Comparison of ENCODE assay signal across 22 mouse cellular contexts in the genomic region with DNA sequence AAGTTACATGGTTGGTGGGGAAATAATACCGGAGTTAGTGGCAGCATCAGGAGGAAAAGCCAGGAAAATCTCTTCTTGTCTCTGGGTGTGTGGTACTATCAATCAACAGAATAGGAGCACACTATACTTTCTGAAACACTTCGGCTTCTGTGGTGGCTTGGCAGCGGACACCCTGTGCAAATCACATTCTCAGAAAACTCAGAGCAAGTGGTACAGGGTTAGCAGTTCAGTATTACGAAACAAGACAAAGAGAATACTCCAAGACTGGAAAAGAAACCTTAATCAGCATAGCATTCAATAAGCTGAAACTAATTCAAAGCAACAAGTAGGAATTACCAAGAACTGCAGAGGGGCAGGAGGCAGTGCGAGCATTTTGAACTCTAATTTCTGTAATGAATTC. TPM values are rescaled to one million over a fixed set of nuclear protein-coding genes. Genes with fewer than 3 reads are reported as not detected.
A peak's percentile ranks its signal among the peaks of the same experiment; 100 is the strongest.
DNase-seq lines count a peak whose midpoint lies in the region; ATAC-seq and TF ChIP-seq lines count a peak whose summit lies in the region.
"Had no signal": no experiment of that assay in that cellular context is flagged by ENCODE, and none has a peak within 500 bp of the region (broad histone marks: within the 10 kb centered on the region; RNA-seq: fewer than 3 reads in every experiment).

No protein-coding gene starts in this region.

- no peak for TF ChIP-seq EP300 in lung, postnatal 0 days (IDR thresholded peaks at IDR 0.05)

- DNase-seq in lung, postnatal 0 days (ENCODE audit: low spot score): peak; percentile 41
- DNase-seq in lung, postnatal 10 days: no peak
- no peak for DNase-seq in cerebellum, adult 2 months
- DNase-seq: adrenal gland, postnatal 10 days; cerebellum, adult 18-20 months; cerebellum, postnatal 10 days; embryo, embryonic 11 days; gastrocnemius, postnatal 36 days; heart, adult 18-20 months; heart, postnatal 14 days had no signal

- peak; percentile 51; the same call in 1 of the 2 replicates for ATAC-seq in hindbrain, embryonic 16.5 days
- no peak for ATAC-seq in hindbrain, embryonic 12.5 days (ENCODE audit: low FRiP score)
- ATAC-seq in lung, postnatal 0 days: no peak
- 0 out of 2 replicates have a peak, but pooled peaks have one; percentile 29 for ATAC-seq in midbrain, embryonic 15.5 days (replicated peaks)
- ATAC-seq in midbrain, embryonic 13.5 days: no peak
- 0 out of 2 replicates have a peak, but pooled peaks have one; percentile 14 for ATAC-seq in granulocyte monocyte progenitor cell, adult 5-6 weeks (replicated peaks; ENCODE audit: poor library complexity, severe bottlenecking)
- ATAC-seq: forebrain, embryonic 14.5 days had no signal

- no peak for TF ChIP-seq POLR2A in cerebellum, adult 2 months (IDR thresholded peaks at IDR 0.05; ENCODE audit: borderline replicate concordance, insufficient read depth, low read length)

- H3K4me1 ChIP-seq in hindbrain, embryonic 16.5 days (ENCODE audit: control insufficient read depth, insufficient read depth, low read depth, low read length): no peaks in the 10 kb centered on the region
- H3K4me1 ChIP-seq in hindbrain, embryonic 12.5 days: no peaks in the 10 kb centered on the region
- no peaks in the 10 kb centered on the region for H3K4me1 ChIP-seq in lung, postnatal 0 days (ENCODE audit: insufficient read depth, low read depth, low read length)
- no peaks in the 10 kb centered on the region for H3K4me1 ChIP-seq in midbrain, embryonic 15.5 days
- 0 out of 2 replicates have a peak, but pooled peaks cover 4% of the 10 kb centered on the region for H3K4me1 ChIP-seq in midbrain, embryonic 13.5 days (replicated peaks)
- H3K4me1 ChIP-seq in cerebellum, adult 2 months (ENCODE audit: control insufficient read depth, insufficient read depth, low read length): no peaks in the 10 kb centered on the region
- H3K4me1 ChIP-seq: embryonic facial prominence, embryonic 15.5 days; forebrain, embryonic 10.5 days had no signal

- H3K36me3 ChIP-seq in hindbrain, embryonic 16.5 days (ENCODE audit: control insufficient read depth, insufficient read depth, low read length): no peaks in the 10 kb centered on the region
- no peaks in the 10 kb centered on the region for H3K36me3 ChIP-seq in hindbrain, embryonic 12.5 days
- no peaks in the 10 kb centered on the region for H3K36me3 ChIP-seq in lung, postnatal 0 days (ENCODE audit: insufficient read depth, low read length)
- no peaks in the 10 kb centered on the region for H3K36me3 ChIP-seq in midbrain, embryonic 15.5 days (replicated peaks)
- H3K36me3 ChIP-seq in midbrain, embryonic 13.5 days: no peaks in the 10 kb centered on the region
- H3K36me3 ChIP-seq: embryonic facial prominence, embryonic 15.5 days; heart, embryonic 10.5 days; heart, embryonic 15.5 days had no signal

- H3K4me2 ChIP-seq in hindbrain, embryonic 16.5 days (ENCODE audit: low read length): no peak overlapping the region
- no peak overlapping the region for H3K4me2 ChIP-seq in hindbrain, embryonic 12.5 days (replicated peaks)
- no peak overlapping the region for H3K4me2 ChIP-seq in lung, postnatal 0 days (replicated peaks; ENCODE audit: low read depth, low read length)
- H3K4me2 ChIP-seq in midbrain, embryonic 15.5 days: no peak overlapping the region
- H3K4me2 ChIP-seq in midbrain, embryonic 13.5 days (replicated peaks): no peak overlapping the region
- H3K4me2 ChIP-seq: embryonic facial prominence, embryonic 15.5 days; heart, embryonic 15.5 days; hindbrain, embryonic 14.5 days had no signal

- no peak overlapping the region for H3K27ac ChIP-seq in hindbrain, embryonic 16.5 days (ENCODE audit: low read depth, low read length)
- no peak overlapping the region for H3K27ac ChIP-seq in hindbrain, embryonic 12.5 days
- H3K27ac ChIP-seq in lung, postnatal 0 days (ENCODE audit: low read length): no peak overlapping the region
- H3K27ac ChIP-seq in midbrain, embryonic 15.5 days: no peak overlapping the region
- H3K27ac ChIP-seq in midbrain, embryonic 13.5 days: no peak overlapping the region
- no peak overlapping the region for H3K27ac ChIP-seq in cerebellum, adult 2 months (ENCODE audit: insufficient read depth, low read length)
- H3K27ac ChIP-seq: embryonic facial prominence, embryonic 15.5 days; forebrain, embryonic 10.5 days; heart, embryonic 10.5 days; heart, embryonic 15.5 days; hindbrain, embryonic 14.5 days had no signal

- TF ChIP-seq CTCF in lung, postnatal 0 days (IDR thresholded peaks at IDR 0.05): no peak
- TF ChIP-seq CTCF in cerebellum, adult 2 months (IDR thresholded peaks at IDR 0.05; ENCODE audit: borderline replicate concordance, insufficient read depth, low read depth, low read length): no peak

- no peak overlapping the region for H3K4me3 ChIP-seq in hindbrain, embryonic 16.5 days (ENCODE audit: low read length)
- H3K4me3 ChIP-seq in hindbrain, embryonic 12.5 days: no peak overlapping the region
- H3K4me3 ChIP-seq in lung, postnatal 0 days (ENCODE audit: low read depth, low read length): no peak overlapping the region
- no peak overlapping the region for H3K4me3 ChIP-seq in midbrain, embryonic 15.5 days
- H3K4me3 ChIP-seq in midbrain, embryonic 13.5 days (replicated peaks): no peak overlapping the region
- H3K4me3 ChIP-seq in cerebellum, adult 2 months (replicated peaks; ENCODE audit: insufficient read depth, low read depth, low read length): no peak overlapping the region
- H3K4me3 ChIP-seq: embryonic facial prominence, embryonic 15.5 days; erythroblast, embryonic 14.5 days; forebrain, embryonic 10.5 days; heart, embryonic 10.5 days; heart, embryonic 15.5 days had no signal

- no peaks in the 10 kb centered on the region for H3K9me3 ChIP-seq in hindbrain, embryonic 16.5 days (ENCODE audit: control insufficient read depth, low read length)
- no peaks in the 10 kb centered on the region for H3K9me3 ChIP-seq in hindbrain, embryonic 12.5 days (replicated peaks)
- no peaks in the 10 kb centered on the region for H3K9me3 ChIP-seq in lung, postnatal 0 days (ENCODE audit: low read length)
- H3K9me3 ChIP-seq in midbrain, embryonic 15.5 days: no peaks in the 10 kb centered on the region
- no peaks in the 10 kb centered on the region for H3K9me3 ChIP-seq in midbrain, embryonic 13.5 days
- H3K9me3 ChIP-seq: embryonic facial prominence, embryonic 15.5 days; heart, embryonic 10.5 days; heart, embryonic 15.5 days had no signal

- H3K27me3 ChIP-seq in hindbrain, embryonic 16.5 days (replicated peaks; ENCODE audit: control insufficient read depth, insufficient read depth, low read length): no peaks in the 10 kb centered on the region
- H3K27me3 ChIP-seq in hindbrain, embryonic 12.5 days: no peaks in the 10 kb centered on the region
- no peaks in the 10 kb centered on the region for H3K27me3 ChIP-seq in lung, postnatal 0 days (replicated peaks; ENCODE audit: insufficient read depth, low read length)
- H3K27me3 ChIP-seq in midbrain, embryonic 15.5 days (replicated peaks): no peaks in the 10 kb centered on the region
- no peaks in the 10 kb centered on the region for H3K27me3 ChIP-seq in midbrain, embryonic 13.5 days
- H3K27me3 ChIP-seq in cerebellum, adult 2 months (ENCODE audit: control insufficient read depth, insufficient read depth, low read length): no peaks in the 10 kb centered on the region
- H3K27me3 ChIP-seq: embryonic facial prominence, embryonic 15.5 days; heart, embryonic 15.5 days had no signal

- H3K9ac ChIP-seq in hindbrain, embryonic 16.5 days (ENCODE audit: low read depth, low read length): no peak overlapping the region
- H3K9ac ChIP-seq in hindbrain, embryonic 12.5 days: no peak overlapping the region
- no peak overlapping the region for H3K9ac ChIP-seq in lung, postnatal 0 days (replicated peaks; ENCODE audit: low read depth)
- H3K9ac ChIP-seq in midbrain, embryonic 15.5 days: no peak overlapping the region
- H3K9ac ChIP-seq in midbrain, embryonic 13.5 days (replicated peaks): no peak overlapping the region
- H3K9ac ChIP-seq: embryonic facial prominence, embryonic 15.5 days; heart, embryonic 15.5 days; hindbrain, embryonic 14.5 days had no signal

- 86% methylated on average over 5 of the region's 5 CpGs for whole genome bisulfite sequencing in hindbrain, embryonic 16.5 days
- WGBS in hindbrain, embryonic 12.5 days: 93% methylated on average over 5 of the region's 5 CpGs
- 81% methylated on average over 5 of the region's 5 CpGs for WGBS in lung, postnatal 0 days
- 91% methylated on average over 5 of the region's 5 CpGs for WGBS in midbrain, embryonic 15.5 days
- 92% methylated on average over 5 of the region's 5 CpGs for WGBS in midbrain, embryonic 13.5 days
- WGBS in cerebellum, adult 2 months: 86% methylated on average over 5 of the region's 5 CpGs

RNA-seq across cellular contexts. Expression of a gene that starts 21.3 kb away (rescaled TPM):
- 9.0 and 9.5 TPM in 2 replicates for polyA plus RNA-seq in hindbrain, embryonic 16.5 days (2015; fragmentation: Nextera tagmentation; extraction: Ambion mirVana)
- polyA plus RNA-seq in hindbrain, embryonic 12.5 days (2016; fragmentation: Nextera tagmentation; extraction: Ambion mirVana): 20.8 and 22.8 TPM in 2 replicates
- 12.2 and 15.7 TPM in 2 replicates for polyA plus RNA-seq in lung, postnatal 0 days (2015; fragmentation: Nextera tagmentation; extraction: Ambion mirVana)
- 17.7 and 19.4 TPM in 2 replicates for polyA plus RNA-seq in midbrain, embryonic 15.5 days (2015; fragmentation: Nextera tagmentation; extraction: Ambion mirVana)
- polyA plus RNA-seq in midbrain, embryonic 13.5 days (2015; fragmentation: Nextera tagmentation; extraction: Ambion mirVana): 17.4 and 18.9 TPM in 2 replicates
- 52.0 and 63.4 TPM in 2 replicates for total RNA-seq in granulocyte monocyte progenitor cell, adult 5-6 weeks (2014; fragmentation: Nextera tagmentation)
- total RNA-seq in granulocyte monocyte progenitor cell, adult 5-6 weeks (2017): 72.6 and 78.6 TPM in 2 replicates
- 31.0 and 32.4 TPM in 2 replicates for polyA plus RNA-seq in cerebellum, adult 2 months (2012; rRNA removed)

Comparison
In these comparisons a context has a peak if more than half of its experiments do, and no peak if none do; other contexts are left out.
1. ATAC-seq: peak in hindbrain, embryonic 16.5 days (single experiment), midbrain, embryonic 15.5 days (single experiment) and granulocyte monocyte progenitor cell, adult 5-6 weeks (single experiment); none in hindbrain, embryonic 12.5 days (single experiment), lung, postnatal 0 days (single experiment) and midbrain, embryonic 13.5 days (single experiment).